Mouse (Mus musculus) stomach, embryonic 16.5 days (tissue): ENCODE results near the gene Ccnd3. TPM values are rescaled to one million over a fixed set of nuclear protein-coding genes. Genes with fewer than 3 reads are reported as not detected.
A peak's percentile ranks its signal among the peaks of the same experiment; 100 is the strongest.

ENCODE experiments used
- ATAC-seq: fragments of 200-750 bp; cut with Nextera tagmentation; 2 replicates; pipeline ENCODE4 v1.8.0; 2017; ENCODE audit warnings: moderate number of reproducible peaks, moderate TSS enrichment; ENCODE audit not compliant: insufficient read depth, low FRiP score
- H3K27ac ChIP-seq: fragments of 300-500 bp; sonication (generic); 2 replicates; pipeline ENCODE4 v1.5.1; 2014; ENCODE audit warnings: low read length
- H3K27me3 ChIP-seq: fragments of 300-500 bp; sonication (generic); 2 replicates; pipeline ENCODE4 v1.6.1; 2014; ENCODE audit warnings: low read length, control low read depth, mixed read lengths; ENCODE audit not compliant: control insufficient read depth, insufficient read depth
- H3K36me3 ChIP-seq: fragments of 300-500 bp; sonication (generic); 2 replicates; pipeline ENCODE4 v1.6.1; 2014; ENCODE audit warnings: low read length; ENCODE audit not compliant: control insufficient read depth, insufficient read depth
- H3K4me1 ChIP-seq: fragments of 300-500 bp; sonication (generic); 2 replicates; pipeline ENCODE4 v1.6.1; 2014; ENCODE audit warnings: low read length, control low read depth, mixed read lengths; ENCODE audit not compliant: control insufficient read depth, insufficient read depth
- H3K4me2 ChIP-seq: fragments of 300-500 bp; sonication (generic); 2 replicates; pipeline ENCODE4 v1.6.1; 2014; ENCODE audit warnings: low read depth, low read length, mixed read lengths
- H3K4me3 ChIP-seq: fragments of 300-500 bp; sonication (generic); replicated peaks from 2 replicates; pipeline ENCODE4 v1.5.1; 2014; ENCODE audit warnings: mild to moderate bottlenecking, low read length
- H3K9ac ChIP-seq: fragments of 300-500 bp; sonication (generic); 2 replicates; pipeline ENCODE4 v1.6.1; 2014; ENCODE audit warnings: low read length
- H3K9me3 ChIP-seq: fragments of 300-500 bp; sonication (generic); replicated peaks from 2 replicates; pipeline ENCODE4 v1.6.1; 2016; ENCODE audit warnings: low read length, control low read depth; ENCODE audit not compliant: control insufficient read depth
- WGBS: fragments of 180-500 bp; shearing (Covaris S2); extraction: QIAGEN DNeasy Blood & Tissue Kit; methylation state at CpG from one replicate; pipeline ENCODE4 v1.1.7; 2014; 5-methylcytosine and 5-hydroxymethylcytosine counted together
- polyA plus RNA-seq: library from polyadenylated mRNA; unstranded; fragments of >200 nt; fragmentation: Nextera tagmentation; extraction: Ambion mirVana; gene quantifications from 2 replicates; pipeline ENCODE4 v1.2.1, GENCODE M21; 2015

Ccnd3 gene
- polyA plus RNA-seq, 1 experiment from 2014 or later, result 340 TPM

GRCm38 (mm10) chr17:47506042-47506441 lies 1.2 kb downstream of the Ccnd3 start:
- Histone ChIP-seq H3K27me3 (no peaks in the 10 kb centered on the region), H3K9me3 (no peaks in the 10 kb centered on the region), H3K4me2 (peak overlapping the region; percentile 77; the same call in 1 of the 2 replicates), H3K36me3 (no peaks in the 10 kb centered on the region), H3K9ac (peak overlapping the region; percentile 1; the same call in 1 of the 2 replicates), H3K4me1 (peaks cover 38% of the 10 kb centered on the region), H3K4me3 (no peak overlapping the region), H3K27ac (no peak overlapping the region)
- WGBS, result 90% methylated on average over 1 of the region's 1 CpGs
- no peak for ATAC-seq

- ATAC-seq, result no peak
- no peak overlapping the region for H3K4me3 ChIP-seq
- 90% methylated on average over 4 of the region's 4 CpGs for WGBS
- H3K9ac ChIP-seq, result no peak overlapping the region
- peaks cover 37% of the 10 kb centered on the region for H3K4me1 ChIP-seq
- no peak overlapping the region for H3K4me2 ChIP-seq
- H3K27me3 ChIP-seq, result no peaks in the 10 kb centered on the region
- H3K27ac ChIP-seq, result no peak overlapping the region
- H3K36me3 ChIP-seq, result no peaks in the 10 kb centered on the region
- no peaks in the 10 kb centered on the region for H3K9me3 ChIP-seq
Measured at GRCm38 (mm10) chr17:47506697-47507096, 1.8 kb downstream of the Ccnd3 start.

GRCm38 (mm10) chr17:47507523-47507922 lies 2.7 kb downstream of the Ccnd3 start:
- H3K4me3 ChIP-seq, result peak overlapping the region; percentile 36; the same call in 1 of the 2 replicates
- WGBS, result 69% methylated on average over 2 of the region's 2 CpGs
- H3K27me3 ChIP-seq, result no peaks in the 10 kb centered on the region
- peak overlapping the region; percentile 99 for H3K27ac ChIP-seq
- H3K36me3 ChIP-seq, result no peaks in the 10 kb centered on the region
- peak overlapping the region; percentile 51; the same call in 1 of the 2 replicates for H3K9ac ChIP-seq
- H3K4me2 ChIP-seq, result peak overlapping the region; percentile 63
- peaks cover 46% of the 10 kb centered on the region for H3K4me1 ChIP-seq
- no peak for ATAC-seq
- H3K9me3 ChIP-seq, result no peaks in the 10 kb centered on the region

GRCm38 (mm10) chr17:47508012-47508608 lies 3.3 kb downstream of the Ccnd3 start:
- Histone ChIP-seq H3K4me2 (peak overlapping the region; percentile 63), H3K4me3 (peak overlapping the region; percentile 36), H3K9ac (peak overlapping the region; percentile 69), H3K4me1 (peaks cover 52% of the 10 kb centered on the region), H3K9me3 (no peaks in the 10 kb centered on the region), H3K27me3 (no peaks in the 10 kb centered on the region), H3K27ac (peak overlapping the region; percentile 99), H3K36me3 (no peaks in the 10 kb centered on the region)
- peak; percentile 83 for ATAC-seq
- 8% methylated on average over 12 of the region's 12 CpGs for WGBS

GRCm38 (mm10) chr17:47509031-47509705 lies 4.3 kb downstream of the Ccnd3 start:
- peak overlapping the region; percentile 2; the same call in 1 of the 2 replicates for H3K9ac ChIP-seq
- H3K27ac ChIP-seq, result peak overlapping the region; percentile 99
- H3K4me3 ChIP-seq, result no peak overlapping the region
- 56% methylated on average over 9 of the region's 9 CpGs for WGBS
- H3K9me3 ChIP-seq, result no peaks in the 10 kb centered on the region
- no peak overlapping the region for H3K4me2 ChIP-seq
- peaks cover 58% of the 10 kb centered on the region for H3K4me1 ChIP-seq
- ATAC-seq, result no peak
- H3K36me3 ChIP-seq, result no peaks in the 10 kb centered on the region
- H3K27me3 ChIP-seq, result no peaks in the 10 kb centered on the region

GRCm38 (mm10) chr17:47511111-47512020 lies 6.5 kb downstream of the Ccnd3 start:
- H3K9ac ChIP-seq, result peak overlapping the region; percentile 72

GRCm38 (mm10) chr17:47512956-47513775 lies 8.3 kb downstream of the Ccnd3 start:
- H3K4me2 ChIP-seq, result no peak overlapping the region
- H3K4me1 ChIP-seq, result peaks cover 43% of the 10 kb centered on the region
- H3K4me3 ChIP-seq, result no peak overlapping the region
- H3K27me3 ChIP-seq, result no peaks in the 10 kb centered on the region
- peak overlapping the region; percentile 92 for H3K27ac ChIP-seq
- H3K36me3 ChIP-seq, result no peaks in the 10 kb centered on the region
- 46% methylated on average over 10 of the region's 10 CpGs for WGBS
- no peaks in the 10 kb centered on the region for H3K9me3 ChIP-seq
- ATAC-seq, result peak; percentile 35; the same call in 1 of the 2 replicates
- H3K9ac ChIP-seq, result peak overlapping the region; percentile 38; the same call in 1 of the 2 replicates

More at GRCm38 (mm10) chr17:47511111-47512020, 6.5 kb downstream of the Ccnd3 start:
- peak overlapping the region; percentile 60 for H3K4me2 ChIP-seq
- ATAC-seq, result peak; percentile 92
- H3K9me3 ChIP-seq, result no peaks in the 10 kb centered on the region
- peak overlapping the region; percentile 35 for H3K4me3 ChIP-seq
- WGBS, result 6% methylated on average over 25 of the region's 25 CpGs
- H3K4me1 ChIP-seq, result peaks cover 48% of the 10 kb centered on the region
- peak overlapping the region; percentile 99 for H3K27ac ChIP-seq
- no peaks in the 10 kb centered on the region for H3K27me3 ChIP-seq
- no peaks in the 10 kb centered on the region for H3K36me3 ChIP-seq

- no peak for ATAC-seq
- Histone ChIP-seq H3K4me2 (no peak overlapping the region), H3K9me3 (no peaks in the 10 kb centered on the region), H3K4me3 (no peak overlapping the region), H3K27me3 (no peaks in the 10 kb centered on the region), H3K9ac (no peak overlapping the region), H3K4me1 (peaks cover 41% of the 10 kb centered on the region), H3K36me3 (no peaks in the 10 kb centered on the region), H3K27ac (no peak overlapping the region)
- WGBS, result 64% methylated on average over 7 of the region's 7 CpGs
Measured at GRCm38 (mm10) chr17:47515180-47515844, 10.5 kb downstream of the Ccnd3 start.
